Mouse (Mus musculus) lung, postnatal 0 days (tissue): ENCODE measurements around the gene Ptbp1. TPM values are rescaled to one million over a fixed set of nuclear protein-coding genes. Genes with fewer than 3 reads are reported as not detected.

Experiments
- ATAC-seq: fragments of 200-750 bp; cut with Nextera tagmentation; 2 replicates; pipeline ENCODE4 v1.8.0; 2017; ENCODE audit warnings: moderate library complexity
- DNase-seq: peaks from one replicate; pipeline ENCODE4 v3.0.0-alpha.2; 2016; ENCODE audit warnings: low spot score
- H3K27ac ChIP-seq: fragments of 300-500 bp; sonication (generic); 2 replicates; pipeline ENCODE4 v1.5.1; 2014; ENCODE audit warnings: antibody characterized with exemption, mild to moderate bottlenecking, low read length, mixed read lengths
- H3K27me3 ChIP-seq: fragments of 300-500 bp; sonication (generic); replicated peaks from 2 replicates; pipeline ENCODE4 v1.6.1; 2014; ENCODE audit warnings: low read length, mixed read lengths; ENCODE audit not compliant: insufficient read depth
- H3K36me3 ChIP-seq: fragments of 300-500 bp; sonication (generic); 2 replicates; pipeline ENCODE4 v1.6.1; 2014; ENCODE audit warnings: low read length, mixed read lengths; ENCODE audit not compliant: insufficient read depth
- H3K4me1 ChIP-seq: fragments of 300-500 bp; sonication (generic); 2 replicates; pipeline ENCODE4 v1.6.1; 2014; ENCODE audit warnings: antibody characterized with exemption, low read depth, low read length, mixed read lengths; ENCODE audit not compliant: insufficient read depth
- H3K4me2 ChIP-seq: fragments of 300-500 bp; sonication (generic); replicated peaks from 2 replicates; pipeline ENCODE4 v1.6.1; 2014; ENCODE audit warnings: low read depth, mild to moderate bottlenecking, low read length, moderate library complexity, mixed read lengths
- H3K4me3 ChIP-seq: fragments of 300-500 bp; sonication (generic); 2 replicates; pipeline ENCODE4 v1.5.1; 2014; ENCODE audit warnings: low read depth, low read length
- H3K9ac ChIP-seq: fragments of 300-500 bp; sonication (generic); replicated peaks from 2 replicates; pipeline ENCODE4 v1.6.1; 2014; ENCODE audit warnings: low read depth, mild to moderate bottlenecking
- H3K9me3 ChIP-seq: fragments of 300-500 bp; sonication (generic); 2 replicates; pipeline ENCODE4 v1.6.1; 2016; ENCODE audit warnings: low read length, mixed read lengths
- CTCF ChIP-seq: IDR thresholded peaks from 2 replicates; pipeline ENCODE4 v1.5.1; 2016; ENCODE audit warnings: antibody characterized with exemption, mild to moderate bottlenecking
- EP300 ChIP-seq: IDR thresholded peaks from 2 replicates; pipeline ENCODE4 v1.6.1; 2016; ENCODE audit warnings: antibody characterized with exemption, mild to moderate bottlenecking, control low read depth
- WGBS: fragments of 180-500 bp; shearing (Covaris S2); extraction: QIAGEN DNeasy Blood & Tissue Kit; methylation state at CpG from one replicate; pipeline ENCODE4 v1.1.7; 2014; 5-methylcytosine and 5-hydroxymethylcytosine counted together
- polyA plus RNA-seq: library from polyadenylated mRNA; unstranded; fragments of >200 nt; fragmentation: Nextera tagmentation; extraction: Ambion mirVana; gene quantifications from 2 replicates; pipeline ENCODE4 v1.2.1, GENCODE M21; 2015

Ptbp1 gene
- polyA plus RNA-seq, 1 experiment from 2014 or later: 109 TPM

DNA sequence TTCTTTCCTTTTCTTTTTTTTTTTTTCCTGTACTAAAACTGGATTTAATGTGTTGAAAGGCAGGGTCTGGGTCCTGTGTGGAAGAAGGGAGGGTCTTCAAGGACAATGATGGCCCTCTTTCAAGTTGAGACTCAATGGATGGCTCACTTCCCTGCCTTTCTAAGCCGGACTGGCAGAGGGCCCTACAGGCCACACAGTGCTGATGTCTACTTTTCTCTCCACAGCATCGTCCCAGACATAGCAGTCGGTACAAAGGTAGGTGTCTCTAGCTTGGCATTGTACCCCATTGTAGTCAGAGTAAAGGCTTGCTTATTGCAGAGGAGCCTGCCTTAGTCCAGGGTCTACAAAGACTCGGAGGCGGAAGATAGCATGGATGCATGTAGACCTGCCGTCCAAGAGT lies 2.1 kb downstream of the Ptbp1 start:
- H3K4me3 ChIP-seq: peak overlapping the region; percentile 71
- H3K4me1 ChIP-seq: peaks cover 47% of the 10 kb centered on the region
- no peak for ATAC-seq
- peak overlapping the region; percentile 89 for H3K4me2 ChIP-seq
- no peaks in the 10 kb centered on the region for H3K9me3 ChIP-seq
- H3K36me3 ChIP-seq: peaks cover 21% of the 10 kb centered on the region; the same call in 1 of the 2 replicates
- H3K27ac ChIP-seq: peak overlapping the region; percentile 99
- H3K27me3 ChIP-seq: no peaks in the 10 kb centered on the region
- 12% methylated on average over 6 of the region's 6 CpGs for WGBS
- no peak for DNase-seq
- peak overlapping the region; percentile 78 for H3K9ac ChIP-seq
- TF ChIP-seq CTCF (no peak), EP300 (no peak)

DNA sequence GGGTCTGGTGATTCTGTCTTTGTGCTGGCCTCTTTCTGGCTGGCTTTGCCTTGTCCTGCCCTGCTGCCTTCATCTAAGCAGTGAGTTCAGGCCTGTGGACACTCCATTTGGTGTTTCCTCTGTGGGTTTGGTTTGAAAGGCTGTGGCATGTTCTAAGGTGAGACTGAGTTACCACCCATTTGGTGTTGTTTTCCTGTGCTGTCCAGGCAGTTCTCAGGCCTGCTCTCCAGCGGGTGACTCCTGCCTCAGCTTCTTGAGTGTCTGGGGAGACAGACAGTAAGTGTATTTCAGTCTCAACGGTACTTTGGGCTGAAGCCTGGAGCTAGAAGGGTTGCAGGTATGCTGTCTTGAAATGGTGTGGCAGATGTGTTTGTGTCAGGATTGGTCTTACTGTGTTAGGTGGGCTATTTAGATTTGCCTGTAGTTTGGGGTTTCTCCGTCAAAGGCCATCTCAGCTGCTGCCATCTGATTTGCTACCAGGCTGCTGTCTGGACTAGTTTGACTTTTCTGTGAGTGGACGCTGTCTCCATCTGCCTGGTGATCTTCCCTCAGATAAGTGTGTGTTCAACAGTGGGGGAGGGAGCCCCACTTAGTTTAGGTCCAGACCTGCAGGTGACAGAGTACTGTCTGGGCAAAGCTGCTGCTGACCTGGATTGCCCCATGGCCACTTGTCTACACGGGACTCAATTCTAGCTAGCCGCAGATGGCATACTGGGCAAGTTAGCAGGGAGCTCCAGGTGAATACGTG lies 2.7 kb downstream of the Ptbp1 start:
- Histone ChIP-seq H3K36me3 (peaks cover 26% of the 10 kb centered on the region), H3K27ac (peak overlapping the region; percentile 99), H3K9ac (peak overlapping the region; percentile 78), H3K4me1 (peaks cover 41% of the 10 kb centered on the region), H3K27me3 (no peaks in the 10 kb centered on the region), H3K4me3 (peak overlapping the region; percentile 71), H3K4me2 (peak overlapping the region; percentile 89), H3K9me3 (no peaks in the 10 kb centered on the region)
- TF ChIP-seq CTCF (no peak), EP300 (no peak; the same call in 1 of the 2 replicates)
- ATAC-seq: no peak
- no peak for DNase-seq
- 2% methylated on average over 7 of the region's 7 CpGs for WGBS

DNA sequence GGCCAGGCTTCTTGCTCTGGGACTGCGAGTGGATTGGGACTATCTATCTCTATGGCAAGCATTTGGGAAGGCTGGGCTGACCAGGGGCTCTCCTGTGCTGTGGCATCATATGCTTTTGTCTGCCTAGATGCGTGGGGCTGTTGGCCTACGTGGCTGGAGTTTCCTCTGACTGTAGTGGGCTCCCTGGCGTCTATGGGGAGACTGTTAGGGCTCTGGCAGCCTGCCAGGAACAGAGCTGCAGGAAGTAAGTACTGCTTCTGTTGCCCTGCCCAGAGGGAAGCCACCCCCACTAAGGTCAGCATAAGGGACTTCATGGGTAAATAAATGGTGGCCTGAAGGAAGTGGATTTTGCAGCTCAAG lies 3.2 kb downstream of the Ptbp1 start:
- TF ChIP-seq CTCF (peak; percentile 5; the same call in 1 of the 2 replicates), EP300 (peak; percentile 52; the same call in 1 of the 2 replicates)
- peak overlapping the region; percentile 99 for H3K27ac ChIP-seq
- H3K36me3 ChIP-seq: peaks cover 31% of the 10 kb centered on the region

DNA sequence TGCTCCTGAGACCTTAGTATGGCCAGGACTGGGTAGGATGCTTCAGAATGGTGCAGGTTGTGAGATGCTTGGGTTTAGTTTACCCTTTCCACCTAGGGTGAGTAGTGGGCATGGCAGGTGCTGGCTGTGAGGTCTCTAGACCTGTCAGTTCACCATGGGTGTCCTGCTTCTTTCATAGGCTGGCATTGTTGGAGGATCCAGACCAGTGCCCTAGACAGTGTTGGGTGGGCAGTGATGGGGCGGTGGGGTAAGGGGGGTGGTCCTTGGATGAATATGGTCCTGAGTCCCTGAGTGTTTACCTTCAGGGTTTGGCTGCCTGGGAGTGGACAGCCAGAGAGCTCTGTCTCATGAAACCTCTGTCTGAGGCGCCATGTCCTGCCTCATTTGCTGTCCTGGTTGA lies 3.7 kb downstream of the Ptbp1 start:
- Histone ChIP-seq H3K4me1 (peaks cover 32% of the 10 kb centered on the region), H3K27ac (peak overlapping the region; percentile 47; the same call in 1 of the 2 replicates), H3K9me3 (no peaks in the 10 kb centered on the region), H3K36me3 (peaks cover 36% of the 10 kb centered on the region), H3K4me2 (peak overlapping the region; percentile 89), H3K27me3 (no peaks in the 10 kb centered on the region), H3K4me3 (peak overlapping the region; percentile 71; the same call in 1 of the 2 replicates), H3K9ac (no peak overlapping the region)
- WGBS: 44% methylated on average over 2 of the region's 2 CpGs
- DNase-seq (no peak), ATAC-seq (no peak)
- no peak for TF ChIP-seq CTCF
- TF ChIP-seq EP300: no peak

More for the DNA sequence above, 3.2 kb downstream of the Ptbp1 start:
- Histone ChIP-seq H3K4me3 (peak overlapping the region; percentile 71; the same call in 1 of the 2 replicates), H3K9ac (peak overlapping the region; percentile 78), H3K4me1 (peaks cover 36% of the 10 kb centered on the region), H3K4me2 (peak overlapping the region; percentile 89), H3K9me3 (no peaks in the 10 kb centered on the region), H3K27me3 (no peaks in the 10 kb centered on the region)
- DNase-seq: peak; percentile 91
- ATAC-seq: no peak
- 0% methylated on average over 4 of the region's 4 CpGs for WGBS

DNA sequence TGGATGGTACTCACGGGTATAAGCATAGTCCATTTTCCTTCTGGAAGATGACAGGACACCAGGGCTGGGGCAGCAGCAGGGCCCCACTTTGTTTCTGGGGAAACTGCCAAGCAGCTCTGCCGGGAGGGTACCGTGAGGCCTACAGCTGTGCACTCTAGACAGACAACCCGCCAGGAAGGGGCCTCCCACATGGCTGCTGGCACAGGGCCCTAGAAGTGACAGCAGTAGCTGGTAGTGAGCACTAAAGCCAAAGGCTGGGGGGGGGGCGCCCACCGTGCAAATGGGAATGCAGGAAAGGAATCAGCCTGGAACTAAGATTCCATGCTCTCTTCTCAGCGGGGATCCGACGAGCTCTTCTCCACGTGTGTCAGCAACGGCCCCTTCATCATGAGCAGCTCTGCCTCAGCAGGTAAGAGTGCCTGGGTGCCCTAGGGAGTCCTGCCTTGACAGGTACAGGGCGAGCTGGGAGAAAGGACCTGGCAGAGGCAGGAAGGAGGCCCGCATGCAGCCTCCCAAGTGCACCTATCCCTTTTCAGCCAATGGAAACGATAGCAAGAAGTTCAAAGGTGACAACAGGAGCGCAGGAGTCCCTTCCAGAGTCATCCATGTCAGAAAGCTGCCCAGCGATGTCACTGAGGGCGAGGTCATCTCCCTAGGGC lies 4.3 kb downstream of the Ptbp1 start:
- DNase-seq (peak; percentile 77), ATAC-seq (no peak)
- Histone ChIP-seq H3K9me3 (no peaks in the 10 kb centered on the region), H3K27me3 (no peaks in the 10 kb centered on the region), H3K4me1 (peaks cover 27% of the 10 kb centered on the region), H3K36me3 (peaks cover 42% of the 10 kb centered on the region), H3K4me3 (no peak overlapping the region), H3K4me2 (peak overlapping the region; percentile 89), H3K9ac (no peak overlapping the region), H3K27ac (peak overlapping the region; percentile 47; the same call in 1 of the 2 replicates)
- TF ChIP-seq CTCF (no peak), EP300 (0 out of 2 replicates have a peak, but pooled peaks have one; percentile 10)
- 33% methylated on average over 16 of the region's 17 CpGs for WGBS

DNA sequence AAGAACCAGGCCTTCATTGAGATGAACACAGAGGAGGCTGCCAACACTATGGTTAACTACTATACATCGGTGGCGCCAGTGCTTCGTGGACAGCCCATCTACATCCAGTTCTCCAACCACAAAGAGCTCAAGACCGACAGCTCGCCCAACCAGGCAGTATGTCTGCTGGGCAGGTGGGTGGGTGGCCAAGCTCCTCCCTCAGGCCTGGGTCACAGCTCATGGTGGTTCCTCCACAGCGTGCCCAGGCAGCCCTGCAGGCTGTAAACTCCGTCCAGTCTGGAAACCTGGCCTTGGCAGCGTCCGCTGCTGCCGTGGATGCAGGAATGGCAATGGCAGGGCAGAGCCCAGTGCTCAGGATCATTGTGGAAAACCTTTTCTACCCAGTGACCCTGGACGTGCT lies 4.9 kb downstream of the Ptbp1 start:
- no peak overlapping the region for H3K9ac ChIP-seq
- H3K27ac ChIP-seq: no peak overlapping the region
- no peaks in the 10 kb centered on the region for H3K9me3 ChIP-seq
- WGBS: 56% methylated on average over 11 of the region's 11 CpGs
- no peak for ATAC-seq
- peaks cover 23% of the 10 kb centered on the region for H3K4me1 ChIP-seq
- no peak overlapping the region for H3K4me2 ChIP-seq
- H3K36me3 ChIP-seq: peaks cover 42% of the 10 kb centered on the region
- TF ChIP-seq CTCF: no peak
- no peak for TF ChIP-seq EP300
- no peak overlapping the region for H3K4me3 ChIP-seq
- no peaks in the 10 kb centered on the region for H3K27me3 ChIP-seq
- no peak for DNase-seq
